22 mouse cellular contexts compared by ENCODE assay signal in genomic region chr6:122609377-122609728, GRCm38 (mm10). TPM values are rescaled to one million over a fixed set of nuclear protein-coding genes. Genes with fewer than 3 reads are reported as not detected.
DNase-seq lines count a peak whose midpoint lies in the region; ATAC-seq lines count a peak whose summit lies in the region.
"Had no signal": no experiment of that assay in that cellular context is flagged by ENCODE, and none has a peak within 500 bp of the region (broad histone marks: within the 10 kb centered on the region; RNA-seq: fewer than 3 reads in every experiment).

No protein-coding gene starts in this region.

- H3K27me3 ChIP-seq in heart, embryonic 11.5 days (ENCODE audit: control insufficient read depth, insufficient read depth, low read length): no peaks in the 10 kb centered on the region
- H3K27me3 ChIP-seq in liver, embryonic 11.5 days (replicated peaks; ENCODE audit: control insufficient read depth, insufficient read depth, low read length): no peaks in the 10 kb centered on the region
- no peaks in the 10 kb centered on the region for H3K27me3 ChIP-seq in liver, embryonic 13.5 days
- H3K27me3 ChIP-seq: hindbrain, embryonic 13.5 days had no signal

- no peak overlapping the region for H3K27ac ChIP-seq in heart, embryonic 11.5 days (ENCODE audit: low read depth, low read length)
- peak overlapping the region; percentile 59 for H3K27ac ChIP-seq in liver, embryonic 11.5 days (ENCODE audit: low read depth, low read length)
- no peak overlapping the region for H3K27ac ChIP-seq in liver, embryonic 13.5 days
- H3K27ac ChIP-seq: hindbrain, embryonic 13.5 days; layer of hippocampus, adult 2 months had no signal

- no peaks in the 10 kb centered on the region for H3K4me1 ChIP-seq in heart, embryonic 11.5 days (ENCODE audit: control insufficient read depth, insufficient read depth, low read length)
- H3K4me1 ChIP-seq in liver, embryonic 11.5 days (replicated peaks; ENCODE audit: control insufficient read depth, insufficient read depth, low read length): peaks cover 6% of the 10 kb centered on the region
- H3K4me1 ChIP-seq in liver, embryonic 13.5 days (replicated peaks): peaks cover 13% of the 10 kb centered on the region

- intact Hi-C loops in heart, postnatal 25 days (cut with DNase I): no loop called here

- H3K9me3 ChIP-seq in heart, embryonic 11.5 days (replicated peaks; ENCODE audit: control insufficient read depth, low read length): no peaks in the 10 kb centered on the region
- H3K9me3 ChIP-seq in liver, embryonic 11.5 days (ENCODE audit: control insufficient read depth, low read length): no peaks in the 10 kb centered on the region
- no peaks in the 10 kb centered on the region for H3K9me3 ChIP-seq in liver, embryonic 13.5 days (replicated peaks)
- H3K9me3 ChIP-seq: hindbrain, embryonic 13.5 days had no signal

- ATAC-seq in heart, embryonic 11.5 days (replicated peaks; ENCODE audit: insufficient number of reproducible peaks, low FRiP score, low TSS enrichment): no peak
- ATAC-seq in liver, embryonic 11.5 days (replicated peaks; ENCODE audit: low FRiP score): peak; percentile 68
- peak; percentile 63 for ATAC-seq in liver, embryonic 13.5 days (ENCODE audit: low read depth)
- ATAC-seq: forebrain, embryonic 16.5 days had no signal

- H3K36me3 ChIP-seq in heart, embryonic 11.5 days (ENCODE audit: control insufficient read depth, insufficient read depth, low read length): no peaks in the 10 kb centered on the region
- no peaks in the 10 kb centered on the region for H3K36me3 ChIP-seq in liver, embryonic 11.5 days (ENCODE audit: control insufficient read depth, insufficient read depth, low read length)
- no peaks in the 10 kb centered on the region for H3K36me3 ChIP-seq in liver, embryonic 13.5 days
- H3K36me3 ChIP-seq: hindbrain, embryonic 13.5 days had no signal

- H3K4me3 ChIP-seq in heart, embryonic 11.5 days (ENCODE audit: low read depth, low read length): no peak overlapping the region
- H3K4me3 ChIP-seq in liver, embryonic 11.5 days (ENCODE audit: low read depth, low read length): peak overlapping the region; percentile 28; the same call in 1 of the 2 replicates
- peak overlapping the region; percentile 35 for H3K4me3 ChIP-seq in liver, embryonic 13.5 days (replicated peaks)
- H3K4me3 ChIP-seq: hindbrain, embryonic 13.5 days; layer of hippocampus, adult 2 months had no signal

- WGBS in heart, embryonic 11.5 days (ENCODE audit: insufficient replicate concordance): 21% methylated on average over 9 of the region's 9 CpGs
- WGBS in liver, embryonic 11.5 days: 26% methylated on average over 9 of the region's 9 CpGs
- 17% methylated on average over 9 of the region's 9 CpGs for WGBS in liver, embryonic 13.5 days (ENCODE audit: insufficient replicate concordance)

- peak overlapping the region; percentile 46 for H3K4me2 ChIP-seq in heart, embryonic 11.5 days
- peak overlapping the region; percentile 58 for H3K4me2 ChIP-seq in liver, embryonic 11.5 days
- peak overlapping the region; percentile 66 for H3K4me2 ChIP-seq in liver, embryonic 13.5 days
- H3K4me2 ChIP-seq: hindbrain, embryonic 13.5 days had no signal

- no peak for DNase-seq in heart, postnatal 25 days (ENCODE audit: low spot score)
- peak; percentile 40 for DNase-seq in liver, embryonic 11.5 days (ENCODE audit: low spot score)
- DNase-seq in liver: no peak
- no peak for DNase-seq in liver, embryonic 13.5 days
- DNase-seq in layer of hippocampus, postnatal 14 days (ENCODE audit: low spot score in 2 of 2): no peak
- DNase-seq in layer of hippocampus, adult 11-12 months (ENCODE audit: low spot score): no peak
- no peak for DNase-seq in adipocyte (ENCODE audit: low spot score)
- DNase-seq: cerebellum, adult 9-11 months; lung, postnatal 10 days; right cerebral cortex, adult 18-20 months; thymus, adult 18-20 months had no signal

- no peak overlapping the region for H3K9ac ChIP-seq in heart, embryonic 11.5 days (ENCODE audit: low read depth, low read length)
- H3K9ac ChIP-seq in liver, embryonic 11.5 days (ENCODE audit: low read depth, low read length): peak overlapping the region; percentile 62
- peak overlapping the region; percentile 55 for H3K9ac ChIP-seq in liver, embryonic 13.5 days
- H3K9ac ChIP-seq: hindbrain, embryonic 13.5 days had no signal

RNA-seq across cellular contexts. Expression of gene Gdf3, which starts 0.5 kb away (rescaled TPM):
- 0.17 and 0.56 TPM in 2 replicates for polyA plus RNA-seq in heart, embryonic 11.5 days (2014; fragmentation: Nextera tagmentation; extraction: Ambion mirVana)
- not detected for total RNA-seq in heart, postnatal 25 days (2021)
- polyA plus RNA-seq in liver, embryonic 11.5 days (2014; fragmentation: Nextera tagmentation; extraction: Ambion mirVana): 13.9 and 14.6 TPM in 2 replicates
- polyA plus RNA-seq in liver, embryonic 13.5 days (2015; fragmentation: Nextera tagmentation; extraction: Ambion mirVana): 5.4 and 5.6 TPM in 2 replicates
- not detected for total RNA-seq in layer of hippocampus, postnatal 14 days (2021)
- total RNA-seq: adrenal gland, postnatal 4 days; layer of hippocampus, adult 2 months; midbrain, postnatal 0 days had no signal
- polyA plus RNA-seq: forebrain, embryonic 16.5 days; kidney, embryonic 16.5 days; midbrain, postnatal 0 days; stomach, embryonic 14.5 days had no signal

RNA-seq across cellular contexts. Expression of gene Apobec1, which starts 7.1 kb away (rescaled TPM):
- 0.97 and 2.4 TPM in 2 replicates for polyA plus RNA-seq in heart, embryonic 11.5 days (2014; fragmentation: Nextera tagmentation; extraction: Ambion mirVana)
- 1 to 10 TPM; 3.5 to 5.2 TPM for total RNA-seq in heart, postnatal 25 days (2021)
- 3.7 and 5.6 TPM in 2 replicates for polyA plus RNA-seq in liver, embryonic 11.5 days (2014; fragmentation: Nextera tagmentation; extraction: Ambion mirVana)
- polyA plus RNA-seq in liver, embryonic 13.5 days (2015; fragmentation: Nextera tagmentation; extraction: Ambion mirVana): 2.8 and 3.8 TPM in 2 replicates
- total RNA-seq in layer of hippocampus, postnatal 14 days (2021): 1 to 10 TPM; 2.9 to 3.1 TPM

RNA-seq across cellular contexts. Expression of gene Dppa3, which starts 16.9 kb away (rescaled TPM):
- polyA plus RNA-seq in heart, embryonic 11.5 days (2014; fragmentation: Nextera tagmentation; extraction: Ambion mirVana): not detected in 2 replicates
- total RNA-seq in heart, postnatal 25 days (2021): not detected
- polyA plus RNA-seq in liver, embryonic 11.5 days (2014; fragmentation: Nextera tagmentation; extraction: Ambion mirVana): not detected in 2 replicates
- not detected in 2 replicates for polyA plus RNA-seq in liver, embryonic 13.5 days (2015; fragmentation: Nextera tagmentation; extraction: Ambion mirVana)
- total RNA-seq in layer of hippocampus, postnatal 14 days (2021): not detected
- total RNA-seq: adrenal gland, postnatal 4 days; granulocyte monocyte progenitor cell, adult 5-6 weeks; layer of hippocampus, adult 2 months; midbrain, postnatal 0 days had no signal
- polyA plus RNA-seq: forebrain, embryonic 16.5 days; hindbrain, embryonic 13.5 days; intestine, embryonic 14.5 days; kidney, embryonic 16.5 days; midbrain, postnatal 0 days; neural tube, embryonic 11.5 days; stomach, embryonic 14.5 days had no signal

RNA-seq across cellular contexts. Expression of gene Aicda, which starts 55.8 kb away (rescaled TPM):
- polyA plus RNA-seq in heart, embryonic 11.5 days (2014; fragmentation: Nextera tagmentation; extraction: Ambion mirVana): 0.16 TPM in 1 of 2 replicates, not detected in the other
- total RNA-seq in heart, postnatal 25 days (2021): not detected
- 0.18 TPM in 1 of 2 replicates, not detected in the other for polyA plus RNA-seq in liver, embryonic 11.5 days (2014; fragmentation: Nextera tagmentation; extraction: Ambion mirVana)
- polyA plus RNA-seq in liver, embryonic 13.5 days (2015; fragmentation: Nextera tagmentation; extraction: Ambion mirVana): not detected in 2 replicates
- not detected for total RNA-seq in layer of hippocampus, postnatal 14 days (2021)
- total RNA-seq: adrenal gland, postnatal 4 days; granulocyte monocyte progenitor cell, adult 5-6 weeks; layer of hippocampus, adult 2 months had no signal
- polyA plus RNA-seq: kidney, embryonic 16.5 days; neural tube, embryonic 11.5 days; stomach, embryonic 14.5 days had no signal
